Mouse (Mus musculus) brain, embryonic 18.5 days (tissue): ENCODE data around the gene Mxra7.
"Not testable (repeated sequence)": the region's sequence is repeated elsewhere in the genome, so short reads cannot be mapped to it uniquely, and the experiment has no call there.

ENCODE experiments used
- DNase-seq: peaks from one replicate; pipeline ENCODE4 v3.0.0-alpha.2; 2012; ENCODE audit warnings: low read depth, low spot score

The Mxra7 gene

GRCm38 (mm10) chr11:116827534-116828165 lies at the start of gene Mxra7:
Gene Mxra7, minus strand, starts transcription at chr11:116828046.
- no peak for DNase-seq

- DNase-seq, result no peak
These were observed 46.1 kb upstream of the Mxra7 start for GRCm38 (mm10) chr11:116873987-116874386.

DNA sequence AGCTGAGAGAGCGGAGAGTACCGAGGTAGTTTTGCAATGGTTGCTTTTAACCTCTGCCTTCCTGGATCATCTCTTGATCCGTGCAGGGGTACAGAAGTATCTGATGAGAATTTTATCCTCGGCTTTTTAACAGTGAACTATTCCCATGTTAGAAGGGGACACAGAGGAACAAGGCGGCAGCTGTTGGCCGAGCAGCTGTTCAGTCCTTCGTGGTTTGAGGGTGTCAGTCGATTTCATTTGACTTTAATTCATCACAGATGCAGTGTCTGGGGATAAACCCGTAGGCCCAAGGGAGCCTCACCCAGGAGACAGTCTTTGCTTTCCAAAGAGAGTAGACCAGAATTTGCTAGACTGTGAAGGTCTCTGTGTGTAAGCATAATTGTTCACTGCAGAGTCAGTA lies 43.7 kb upstream of the Mxra7 start:
- DNase-seq, result no peak

DNA sequence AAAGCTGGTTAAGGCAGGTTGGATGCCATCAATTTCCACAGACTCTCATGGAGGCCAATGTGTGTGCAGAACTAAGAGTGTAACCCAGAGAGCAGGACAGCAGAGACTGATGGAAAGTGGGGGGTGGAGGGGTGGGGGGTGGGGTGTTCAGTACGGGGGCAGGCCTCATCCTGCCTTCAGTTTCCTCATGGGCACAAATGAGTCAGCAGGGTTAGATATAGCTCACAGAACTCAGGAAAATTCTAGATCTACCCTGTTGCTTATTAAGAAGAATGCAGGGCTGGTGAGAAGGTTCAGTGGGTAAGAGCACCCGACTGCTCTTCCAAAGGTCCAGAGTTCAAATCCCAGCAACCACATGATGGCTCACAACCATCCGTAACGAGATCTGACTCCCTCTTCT lies 41.8 kb upstream of the Mxra7 start:
- no peak for DNase-seq

DNA sequence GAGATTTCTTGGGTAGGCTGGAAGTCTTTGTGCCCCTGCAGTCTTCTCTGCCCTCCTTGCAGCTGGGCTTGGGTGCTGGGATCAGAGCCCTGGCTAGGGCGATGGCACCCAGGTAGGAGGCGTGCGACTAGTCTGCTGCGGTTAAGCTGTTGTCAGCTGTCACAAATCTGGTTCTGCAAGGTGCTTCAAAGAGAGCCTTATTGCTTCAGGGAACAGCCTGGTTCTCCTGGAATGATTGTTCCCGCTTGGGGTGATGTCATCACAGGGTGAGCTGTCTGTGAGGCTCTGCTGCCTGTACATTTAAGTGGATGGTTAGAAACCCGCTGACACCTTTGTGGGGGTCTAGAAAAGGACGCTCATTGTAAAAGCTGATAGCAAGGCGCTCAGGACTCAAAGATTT lies 41.4 kb upstream of the Mxra7 start:
- DNase-seq, result no peak

DNA sequence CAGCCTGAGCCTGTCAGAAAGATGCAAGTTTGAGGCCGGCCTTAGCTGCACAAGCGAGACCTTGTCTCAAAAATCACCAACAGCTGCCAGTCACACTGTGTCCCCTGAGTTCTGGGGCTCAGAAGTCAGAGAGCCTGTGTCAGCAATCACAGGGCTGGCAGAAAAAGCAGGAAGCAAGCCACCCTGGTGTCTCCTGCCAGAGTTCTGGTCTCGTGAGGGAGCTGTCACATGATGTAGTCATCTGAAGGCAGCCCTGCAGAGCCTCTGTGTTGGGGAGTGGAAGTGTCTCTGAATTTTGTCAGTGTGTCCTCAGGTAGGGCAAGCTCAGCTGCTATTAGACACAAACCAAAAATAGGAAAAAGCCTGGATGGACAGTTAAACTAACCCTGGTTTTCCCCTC lies 40.3 kb upstream of the Mxra7 start:
- DNase-seq, result no peak

- DNase-seq, result no peak
These were observed 38.2 kb upstream of the Mxra7 start for GRCm38 (mm10) chr11:116865945-116866585.

DNA sequence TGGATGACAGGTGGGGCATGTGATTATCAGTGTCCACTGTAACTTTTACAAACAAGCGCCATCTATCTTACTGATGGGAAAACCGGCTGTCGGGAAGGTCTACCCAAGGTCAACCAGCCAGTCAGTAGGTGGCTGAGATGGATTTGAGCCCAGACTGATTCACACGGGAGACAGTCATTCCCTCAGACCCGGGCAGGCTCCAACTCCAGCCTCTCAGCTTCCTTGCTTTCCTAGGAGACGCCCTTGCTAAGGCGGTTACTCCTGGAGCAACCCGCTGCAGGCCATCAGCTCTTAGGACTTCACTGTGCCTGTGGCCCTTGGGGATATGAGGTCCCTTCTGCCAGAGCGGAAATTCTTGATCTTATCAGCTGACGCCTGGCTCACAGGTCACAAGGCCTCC lies 36.6 kb upstream of the Mxra7 start:
- no peak for DNase-seq

DNA sequence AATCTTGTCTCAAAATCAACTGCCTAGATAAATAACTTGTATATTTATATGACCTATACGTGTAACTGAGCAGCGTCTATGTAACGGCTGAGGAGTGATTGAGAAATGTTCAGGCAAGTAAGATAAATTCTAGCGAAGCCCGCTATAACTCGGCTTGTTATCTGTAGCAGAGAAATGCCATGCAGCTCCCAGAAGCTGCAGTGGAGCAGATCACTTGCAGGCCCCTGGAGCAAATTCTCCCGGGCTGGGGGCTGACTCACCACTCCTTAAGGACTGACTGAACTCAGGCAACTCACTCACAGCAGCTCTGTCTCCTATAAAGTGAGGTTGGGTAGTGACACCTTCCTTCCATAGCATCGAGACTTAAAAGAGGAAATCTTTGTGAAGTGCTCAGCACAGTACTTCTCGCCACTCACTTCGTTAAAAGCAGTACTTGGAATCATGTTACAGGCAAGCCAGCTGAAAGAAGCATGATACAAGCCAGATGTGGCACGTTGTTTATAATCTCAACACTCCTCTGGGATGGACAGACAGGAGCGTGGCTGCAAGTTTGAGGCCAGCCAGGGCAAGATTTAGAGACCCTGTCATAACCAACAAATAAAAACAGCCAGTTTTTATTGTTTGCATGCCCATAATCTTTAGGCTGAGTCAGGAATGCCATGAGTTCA lies 29.5 kb upstream of the Mxra7 start:
- no peak for DNase-seq

DNA sequence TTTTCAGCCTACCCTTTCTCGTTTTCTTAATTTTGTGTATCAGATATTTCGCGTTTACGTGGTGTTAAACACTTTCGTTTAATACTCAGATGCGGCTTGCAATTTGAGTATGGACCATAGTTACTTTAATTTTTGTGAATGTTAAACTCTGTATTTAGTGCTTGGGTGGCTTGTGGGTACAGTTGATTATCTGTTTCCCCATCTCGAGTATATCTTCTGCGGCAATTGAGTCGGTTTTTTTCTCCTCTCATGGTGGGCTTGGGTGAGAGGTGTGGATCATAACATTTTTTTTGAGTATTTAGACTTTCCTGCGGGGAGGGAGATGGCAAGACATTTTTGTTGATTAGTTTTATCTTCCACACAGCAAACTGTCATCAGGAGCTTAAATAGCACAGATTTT lies 26.4 kb upstream of the Mxra7 start:
- DNase-seq, result no peak

DNA sequence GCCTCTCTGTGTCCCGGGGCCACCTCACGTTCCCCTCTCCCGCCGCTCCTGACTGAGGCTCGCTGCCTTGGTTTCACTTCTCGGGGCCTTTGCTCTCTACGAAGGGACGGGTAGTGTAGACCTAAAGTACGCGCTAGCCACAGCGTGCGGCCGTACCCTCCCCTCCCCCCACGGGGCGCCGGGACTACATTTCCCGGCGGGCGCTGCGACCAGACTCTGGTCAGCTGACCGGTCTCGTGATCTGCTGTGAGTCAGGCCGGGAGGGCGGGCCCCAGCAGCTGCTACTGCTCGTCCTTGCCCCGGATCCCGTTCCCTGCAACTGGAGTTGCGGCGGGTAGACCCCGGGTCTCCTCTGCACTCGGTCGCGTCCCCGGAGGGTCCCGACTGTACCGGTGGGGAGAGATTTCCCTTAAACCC lies 25.7 kb upstream of the Mxra7 start:
- peak; percentile 89 for DNase-seq

DNA sequence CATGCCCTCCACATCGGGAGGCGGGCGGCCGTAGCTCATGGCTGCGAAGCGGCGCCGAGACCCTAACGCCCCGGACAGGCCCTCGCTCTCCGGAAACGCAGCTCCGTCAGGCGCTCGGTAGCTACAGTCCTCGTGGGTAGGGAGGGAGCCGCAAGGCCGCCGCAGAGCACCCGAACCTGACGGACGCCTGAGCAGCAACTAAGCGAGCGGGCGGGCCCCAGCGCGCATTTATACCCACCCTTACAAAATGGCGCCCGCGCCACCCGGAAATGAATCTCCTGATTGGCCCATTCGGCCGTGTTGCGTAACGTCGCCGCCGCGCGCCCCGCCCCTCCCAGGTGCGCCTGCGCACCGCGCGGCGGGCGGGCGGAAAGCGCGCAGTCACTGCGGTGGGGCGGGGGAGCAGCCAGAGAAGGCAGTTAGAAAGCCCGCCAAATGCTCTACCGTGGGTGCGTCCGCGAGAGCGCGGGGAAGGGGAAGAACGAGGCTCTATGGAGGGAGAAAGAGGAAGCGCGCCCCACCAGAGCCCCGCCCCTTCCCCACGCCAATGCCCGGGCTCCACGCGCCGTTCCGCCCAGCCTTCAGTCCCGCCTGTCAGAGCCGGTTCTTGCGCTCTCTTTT lies 25.2 kb upstream of the Mxra7 start, which contains the start of gene Srsf2:
Gene Srsf2 (minus strand): TSS at position 204 of the 621 bp plus-strand sequence.
- DNase-seq, result peak; percentile 94

GRCm38 (mm10) chr11:116852291-116852890 lies 24.5 kb upstream of the Mxra7 start, which contains the start of gene Mfsd11:
Gene Mfsd11, plus strand, starts transcription at chr11:116852440.
- DNase-seq, result no peak

DNA sequence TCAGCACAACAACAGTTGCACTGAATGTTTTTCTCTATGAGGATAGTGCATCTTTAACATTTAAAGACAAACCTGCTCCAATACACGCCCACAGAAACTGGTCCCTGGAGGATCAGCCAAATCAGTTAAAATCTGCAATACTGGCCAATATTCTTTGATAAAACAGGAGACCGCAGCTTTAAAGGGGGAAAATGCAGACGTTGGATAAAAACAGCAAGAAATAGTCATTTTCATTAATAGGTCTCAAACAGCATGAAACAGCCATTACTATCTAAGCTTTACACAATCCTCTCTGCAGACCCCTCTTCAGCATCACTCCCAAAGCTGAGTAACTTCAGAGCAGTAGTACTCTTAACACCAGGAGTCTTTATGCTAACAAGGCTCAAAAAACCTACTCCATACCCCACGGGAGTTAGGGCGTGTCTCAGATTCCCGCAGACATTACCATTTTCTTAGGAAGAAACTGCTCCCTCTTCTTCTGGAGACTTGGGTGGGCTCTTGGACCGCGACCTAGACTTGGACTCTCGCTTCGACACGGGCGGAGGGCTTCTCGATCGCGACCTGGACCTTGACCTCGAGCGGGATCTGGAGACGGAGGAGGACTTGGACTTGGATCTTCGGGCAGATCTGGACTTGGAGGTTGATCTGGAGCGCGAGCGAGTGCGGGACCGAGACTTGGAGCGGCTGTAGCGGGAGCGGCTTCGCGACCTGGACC lies 23.9 kb upstream of the Mxra7 start:
- no peak for DNase-seq

DNA sequence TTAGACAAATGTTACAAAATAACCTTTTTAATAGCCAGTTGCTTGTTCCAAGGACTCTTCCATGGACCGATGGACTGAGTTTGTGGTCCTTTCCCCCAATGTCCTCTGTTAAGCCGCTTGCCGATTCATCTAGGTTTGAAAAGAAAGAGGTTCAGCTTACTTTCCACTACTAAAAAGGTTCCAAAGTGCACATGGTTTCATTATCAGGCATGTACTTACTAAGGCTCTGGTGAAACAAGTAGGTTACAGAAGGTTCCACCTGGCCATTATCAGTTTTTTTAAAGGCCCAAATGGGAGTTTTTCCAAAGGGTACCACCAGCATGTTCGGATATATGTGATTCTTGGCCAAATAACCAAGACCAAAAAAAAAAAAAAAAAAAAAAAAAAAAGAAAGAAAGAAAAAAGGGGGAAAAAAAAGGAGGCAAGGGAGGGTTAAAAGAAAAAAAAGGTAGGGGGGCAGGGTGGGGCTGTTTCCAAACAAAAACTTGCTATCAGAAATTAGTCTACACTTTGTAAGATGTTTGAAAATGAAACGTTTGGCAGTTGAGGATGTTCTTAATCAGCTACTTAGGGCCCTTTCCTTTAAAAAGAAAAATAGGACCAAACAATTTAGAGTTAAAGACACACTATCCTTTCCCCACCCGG lies 23.1 kb upstream of the Mxra7 start:
- DNase-seq, result no peak

- no peak for DNase-seq
These were observed 22.2 kb upstream of the Mxra7 start for GRCm38 (mm10) chr11:116850085-116850484.

DNA sequence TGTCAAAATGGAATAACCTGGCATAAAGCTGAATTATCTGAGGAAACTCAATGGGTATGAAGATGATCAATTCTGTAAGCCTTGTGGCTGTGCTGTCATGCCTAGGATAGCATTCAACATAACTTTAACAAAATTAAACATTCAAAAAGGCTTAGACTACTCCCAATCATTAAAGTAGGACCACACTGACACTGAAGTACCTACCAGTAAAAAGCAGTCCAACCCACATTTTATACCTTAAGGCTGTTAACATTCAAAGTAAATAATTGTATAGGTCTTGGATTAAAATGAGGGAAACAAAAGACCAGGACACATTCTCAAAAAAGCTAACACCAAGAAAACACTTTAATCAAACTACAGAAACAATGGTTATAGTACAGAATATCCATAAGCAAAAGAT lies 21.7 kb upstream of the Mxra7 start:
- no peak for DNase-seq

GRCm38 (mm10) chr11:116848877-116849178 lies 21.0 kb upstream of the Mxra7 start:
- not testable (repeated sequence) for DNase-seq

- DNase-seq, result no peak
These were observed 20.4 kb upstream of the Mxra7 start for GRCm38 (mm10) chr11:116848086-116848876.
